Mouse (Mus musculus) heart, embryonic 14.5 days (tissue): Measurements from ENCODE around the gene Stom. TPM values are rescaled to one million over a fixed set of nuclear protein-coding genes. Genes with fewer than 3 reads are reported as not detected.
A peak's percentile ranks its signal among the peaks of the same experiment; 100 is the strongest.

Source experiments
- ATAC-seq: fragments of 200-750 bp; cut with Nextera tagmentation; 2 replicates; pipeline ENCODE4 v1.8.0; 2017; ENCODE audit warnings: low read depth, moderate TSS enrichment; ENCODE audit not compliant: insufficient number of reproducible peaks, insufficient read depth, low FRiP score
- H3K27ac ChIP-seq, 2 experiments: fragments of 200-500 bp in 1 of 2; fragments of 300-500 bp in 1 of 2; sonication (generic) in 1 of 2; replicated peaks in 1 of 2; 2 replicates each; pipeline ENCODE4 v1.5.1; 2012 to 2014; ENCODE audit warnings: low read depth in 2 of 2, low read length in 2 of 2, control low read depth in 1 of 2, mild to moderate bottlenecking in 1 of 2, mixed read lengths in 1 of 2; ENCODE audit not compliant: control insufficient read depth in 1 of 2, insufficient read depth in 1 of 2
- H3K27me3 ChIP-seq: fragments of 300-500 bp; sonication (generic); 2 replicates; pipeline ENCODE4 v1.6.1; 2014; ENCODE audit warnings: mild to moderate bottlenecking, low read length, control low read depth; ENCODE audit not compliant: control insufficient read depth, insufficient read depth
- H3K36me3 ChIP-seq: fragments of 300-500 bp; sonication (generic); 2 replicates; pipeline ENCODE4 v1.6.1; 2014; ENCODE audit warnings: mild to moderate bottlenecking, control low read depth, low read length, mixed read lengths; ENCODE audit not compliant: control insufficient read depth, insufficient read depth
- H3K4me1 ChIP-seq, 2 experiments: fragments of 200-500 bp in 1 of 2; fragments of 300-500 bp in 1 of 2; sonication (generic) in 1 of 2; 2 replicates each; pipeline ENCODE4 v1.6.1; 2012 to 2014; ENCODE audit warnings: low read length in 2 of 2, control low read depth in 1 of 2, mixed read lengths in 1 of 2; ENCODE audit not compliant: control insufficient read depth in 2 of 2, insufficient read depth in 2 of 2
- H3K4me2 ChIP-seq: fragments of 300-500 bp; sonication (generic); 2 replicates; pipeline ENCODE4 v1.6.1; 2014; ENCODE audit warnings: mild to moderate bottlenecking, low read length
- H3K4me3 ChIP-seq, 2 experiments: fragments of 200-500 bp in 1 of 2; fragments of 300-500 bp in 1 of 2; sonication (generic) in 1 of 2; 2 replicates each; pipeline ENCODE4 v1.5.1; 2012 to 2014; ENCODE audit warnings: low read length in 2 of 2, mild to moderate bottlenecking in 2 of 2, control low read depth in 1 of 2, low read depth in 1 of 2, moderate library complexity in 1 of 2; ENCODE audit not compliant: control insufficient read depth in 1 of 2, insufficient read depth in 1 of 2
- H3K9ac ChIP-seq: fragments of 300-500 bp; sonication (generic); 2 replicates; pipeline ENCODE4 v1.6.1; 2014; ENCODE audit warnings: mild to moderate bottlenecking, low read length
- H3K9me3 ChIP-seq: fragments of 300-500 bp; sonication (generic); 2 replicates; pipeline ENCODE4 v1.6.1; 2016; ENCODE audit warnings: low read length, control low read depth; ENCODE audit not compliant: control insufficient read depth
- WGBS: fragments of 180-500 bp; shearing (Covaris S2); extraction: QIAGEN DNeasy Blood & Tissue Kit; methylation state at CpG from one replicate; pipeline ENCODE4 v1.1.7; 2014; 5-methylcytosine and 5-hydroxymethylcytosine counted together
- polyA plus RNA-seq: library from polyadenylated mRNA; unstranded; fragments of >200 nt; fragmentation: Nextera tagmentation; extraction: Ambion mirVana; gene quantifications from 2 replicates; pipeline ENCODE4 v1.2.1, GENCODE M21; 2014

The Stom gene
- polyA plus RNA-seq, 1 experiment from 2014 or later = 46.7 TPM

GRCm38 (mm10) chr2:35299437-35299836, 37.3 kb downstream of the Stom start:
- H3K27ac ChIP-seq = no peak overlapping the region
- no peak overlapping the region for H3K4me2 ChIP-seq
- H3K4me3 ChIP-seq = no peak overlapping the region
- ATAC-seq = no peak
- 87% methylated on average over 2 of the region's 2 CpGs for WGBS
- H3K27me3 ChIP-seq = no peaks in the 10 kb centered on the region
- H3K4me1 ChIP-seq = no peaks in the 10 kb centered on the region; a peak in 1 of 4 replicates
- H3K36me3 ChIP-seq = peaks cover 89% of the 10 kb centered on the region
- no peaks in the 10 kb centered on the region for H3K9me3 ChIP-seq
- no peak overlapping the region for H3K9ac ChIP-seq

GRCm38 (mm10) chr2:35297703-35298332, 39.0 kb downstream of the Stom start:
- WGBS = 24% methylated on average over 15 of the region's 15 CpGs
- no peak for ATAC-seq
- H3K9me3 ChIP-seq = no peaks in the 10 kb centered on the region
- no peak overlapping the region for H3K9ac ChIP-seq
- peaks cover 5 to 6% of the 10 kb centered on the region in 2 experiments; a peak in 3 of 4 replicates for H3K4me1 ChIP-seq
- H3K4me3 ChIP-seq = no peak overlapping the region
- no peaks in the 10 kb centered on the region for H3K27me3 ChIP-seq
- H3K36me3 ChIP-seq = peaks cover 86% of the 10 kb centered on the region
- no peak overlapping the region for H3K27ac ChIP-seq
- H3K4me2 ChIP-seq = no peak overlapping the region

GRCm38 (mm10) chr2:35293291-35293690, 43.5 kb downstream of the Stom start:
- H3K27ac ChIP-seq = peak overlapping the region in 1 of 2 experiments; percentile 66; a peak in 1 of 4 replicates
- H3K27me3 ChIP-seq = no peaks in the 10 kb centered on the region
- H3K4me3 ChIP-seq = no peak overlapping the region
- peaks cover 76% of the 10 kb centered on the region for H3K36me3 ChIP-seq
- H3K4me1 ChIP-seq = peaks cover 11 to 18% of the 10 kb centered on the region in 2 experiments
- H3K9me3 ChIP-seq = no peaks in the 10 kb centered on the region
- no peak overlapping the region for H3K4me2 ChIP-seq
- no peak for ATAC-seq
- H3K9ac ChIP-seq = no peak overlapping the region
- WGBS = 78% methylated on average over 8 of the region's 8 CpGs

- Histone ChIP-seq H3K4me1 (peaks cover 11 to 18% of the 10 kb centered on the region in 2 experiments), H3K4me2 (no peak overlapping the region), H3K36me3 (peaks cover 74% of the 10 kb centered on the region), H3K27ac (peak overlapping the region; percentile 65 to 66), H3K9ac (no peak overlapping the region), H3K27me3 (no peaks in the 10 kb centered on the region), H3K4me3 (no peak overlapping the region), H3K9me3 (no peaks in the 10 kb centered on the region)
- ATAC-seq = no peak
- 24% methylated on average over 3 of the region's 3 CpGs for WGBS
These were observed 44.1 kb downstream of the Stom start for GRCm38 (mm10) chr2:35292700-35293099.

GRCm38 (mm10) chr2:35291856-35292255, 44.9 kb downstream of the Stom start:
- Histone ChIP-seq H3K27ac (peak overlapping the region in 1 of 2 experiments; percentile 66; a peak in 1 of 4 replicates), H3K4me3 (no peak overlapping the region), H3K27me3 (no peaks in the 10 kb centered on the region), H3K4me2 (no peak overlapping the region), H3K4me1 (peaks cover 11 to 18% of the 10 kb centered on the region in 2 experiments), H3K36me3 (peaks cover 73% of the 10 kb centered on the region), H3K9ac (no peak overlapping the region), H3K9me3 (no peaks in the 10 kb centered on the region)
- 31% methylated on average over 3 of the region's 3 CpGs for WGBS
- ATAC-seq = no peak

- no peak overlapping the region for H3K4me2 ChIP-seq
- 44% methylated on average over 13 of the region's 13 CpGs for whole genome bisulfite sequencing
- no peak overlapping the region for H3K4me3 ChIP-seq
- no peak for ATAC-seq
- no peak overlapping the region for H3K27ac ChIP-seq
- no peaks in the 10 kb centered on the region for H3K27me3 ChIP-seq
- no peak overlapping the region for H3K9ac ChIP-seq
- H3K4me1 ChIP-seq = peaks cover 11 to 18% of the 10 kb centered on the region in 2 experiments
- H3K36me3 ChIP-seq = peaks cover 73% of the 10 kb centered on the region
- no peaks in the 10 kb centered on the region for H3K9me3 ChIP-seq
These were observed 47.8 kb downstream of the Stom start for GRCm38 (mm10) chr2:35288758-35289635.

GRCm38 (mm10) chr2:35287017-35287620, 49.7 kb downstream of the Stom start:
- no peak overlapping the region for H3K27ac ChIP-seq
- peaks cover 67% of the 10 kb centered on the region for H3K36me3 ChIP-seq
- H3K9ac ChIP-seq = no peak overlapping the region
- H3K4me1 ChIP-seq = peaks cover 3 to 9% of the 10 kb centered on the region in 2 experiments
- ATAC-seq = no peak
- no peaks in the 10 kb centered on the region for H3K9me3 ChIP-seq
- no peaks in the 10 kb centered on the region for H3K27me3 ChIP-seq
- H3K4me3 ChIP-seq = no peak overlapping the region
- WGBS = 78% methylated on average over 12 of the region's 12 CpGs
- H3K4me2 ChIP-seq = no peak overlapping the region
